Mouse (Mus musculus) spleen, adult 18-20 months (tissue): ENCODE results near the gene Tgfbrap1.
"Not testable (repeated sequence)": the region's sequence is repeated elsewhere in the genome, so short reads cannot be mapped to it uniquely, and the experiment has no call there.

Experiments used
- DNase-seq, 2 experiments: peaks; one replicate each; pipeline ENCODE4 v3.0.0; 2022; ENCODE audit warnings: mixed read lengths in 2 of 2

The Tgfbrap1 gene

DNA sequence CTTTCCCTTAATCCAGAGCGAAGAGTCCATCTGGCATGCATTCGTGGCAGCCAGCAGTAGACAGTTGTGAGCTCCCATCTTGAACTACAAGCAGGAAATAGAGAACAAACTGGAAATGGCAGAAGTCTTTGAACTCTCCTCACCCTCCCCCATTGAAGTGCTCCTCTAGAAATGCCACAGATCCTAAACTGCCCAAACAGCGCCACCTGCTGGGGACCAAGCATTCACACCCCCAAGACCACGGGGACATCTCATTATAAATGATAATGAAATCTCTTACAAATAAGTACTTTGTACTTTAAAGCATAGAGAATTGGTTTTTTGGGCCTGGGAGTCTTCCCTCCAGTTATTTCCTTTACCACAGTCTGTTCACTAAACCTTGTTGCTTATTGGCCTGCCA, 12.1 kb upstream of the Tgfbrap1 start:
- DNase-seq = peak in 1 of 2 experiments; percentile 65

DNA sequence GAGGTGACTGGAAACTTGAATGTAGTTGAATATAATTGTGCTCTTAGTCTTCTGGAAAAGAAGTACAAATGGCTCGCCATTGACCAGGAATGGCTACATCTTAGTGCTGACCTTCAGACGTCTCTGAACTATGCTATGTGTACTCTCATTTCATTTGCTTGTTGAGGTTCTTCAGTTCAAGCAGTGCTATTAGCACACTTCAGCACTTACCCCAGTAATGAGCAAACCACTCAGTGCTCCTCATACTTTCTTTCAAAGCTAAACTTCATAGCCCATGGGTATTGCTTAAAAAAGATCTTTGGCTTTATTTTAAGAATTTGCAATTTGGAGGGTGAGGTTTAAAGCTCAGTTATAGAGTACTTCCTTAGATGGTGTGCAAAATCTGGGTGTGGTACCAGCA, 10.3 kb upstream of the Tgfbrap1 start:
- no peak for DNase-seq

DNA sequence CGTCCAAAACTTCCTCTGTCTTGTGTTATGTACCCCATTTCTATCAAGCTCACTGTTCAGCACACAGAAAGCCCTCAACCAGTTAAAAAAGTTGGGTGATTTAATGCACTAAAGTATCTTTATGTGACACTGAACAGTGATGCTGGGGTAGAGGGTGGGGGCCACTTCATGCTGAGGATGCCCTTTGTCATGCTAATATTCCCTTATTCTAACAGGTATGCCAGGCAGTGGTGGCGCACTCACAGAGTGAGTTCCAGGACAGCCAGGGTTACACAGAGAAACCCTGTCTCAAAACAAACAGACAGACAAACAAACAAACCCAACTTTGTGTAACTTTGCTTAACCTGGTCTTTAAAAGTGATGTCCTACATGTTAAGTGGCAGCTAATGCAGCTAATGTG, 4.2 kb downstream of the Tgfbrap1 start:
- no peak for DNase-seq

DNA sequence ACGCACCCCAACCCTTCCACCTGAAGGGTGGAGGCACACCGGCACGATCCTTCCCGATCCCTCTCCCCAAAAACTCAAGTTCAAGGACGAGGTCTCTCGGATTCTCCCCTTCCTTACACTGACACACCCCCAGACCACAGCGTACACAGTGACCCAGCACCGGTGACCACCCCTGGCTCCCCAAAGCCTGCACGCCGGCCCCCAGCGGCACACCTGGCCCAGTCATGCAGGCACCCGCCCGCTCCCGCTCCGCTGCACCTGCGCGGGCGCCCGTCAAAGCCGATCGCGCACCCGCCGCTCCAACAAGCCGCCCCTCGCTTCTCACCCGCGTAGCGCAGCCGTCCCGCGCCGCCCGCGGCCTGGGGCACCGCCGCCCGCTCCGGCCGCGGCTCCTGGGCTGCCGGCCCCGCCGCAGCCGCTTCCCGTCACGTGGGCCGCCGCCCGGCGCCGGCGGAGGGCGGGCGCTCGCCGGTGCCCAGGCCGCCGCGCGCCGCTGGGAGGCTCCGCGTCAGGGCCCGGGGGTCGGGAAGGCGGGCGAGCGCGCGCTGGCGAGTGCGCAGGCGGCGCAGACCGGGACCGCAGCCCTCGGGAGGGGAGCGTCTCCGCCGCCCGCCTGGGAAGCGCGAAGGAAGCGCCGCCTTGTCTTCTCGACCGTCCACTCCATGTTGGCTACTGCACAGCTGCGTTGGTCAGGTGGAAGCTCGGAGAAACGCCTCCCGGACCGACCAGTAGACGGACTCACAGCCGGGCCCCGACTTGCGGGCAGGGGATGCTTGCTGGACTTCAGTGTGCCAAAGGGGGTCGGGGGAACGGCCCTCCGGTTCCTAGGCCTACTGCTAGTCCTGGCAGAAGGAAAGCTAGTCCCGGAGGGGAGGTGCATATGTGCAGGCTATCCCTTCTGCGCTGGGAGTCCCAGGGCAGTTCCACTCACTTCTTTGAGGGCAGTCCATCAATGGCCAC, 6.1 kb downstream of the Tgfbrap1 start:
- DNase-seq = peak; percentile 54 to 72

DNA sequence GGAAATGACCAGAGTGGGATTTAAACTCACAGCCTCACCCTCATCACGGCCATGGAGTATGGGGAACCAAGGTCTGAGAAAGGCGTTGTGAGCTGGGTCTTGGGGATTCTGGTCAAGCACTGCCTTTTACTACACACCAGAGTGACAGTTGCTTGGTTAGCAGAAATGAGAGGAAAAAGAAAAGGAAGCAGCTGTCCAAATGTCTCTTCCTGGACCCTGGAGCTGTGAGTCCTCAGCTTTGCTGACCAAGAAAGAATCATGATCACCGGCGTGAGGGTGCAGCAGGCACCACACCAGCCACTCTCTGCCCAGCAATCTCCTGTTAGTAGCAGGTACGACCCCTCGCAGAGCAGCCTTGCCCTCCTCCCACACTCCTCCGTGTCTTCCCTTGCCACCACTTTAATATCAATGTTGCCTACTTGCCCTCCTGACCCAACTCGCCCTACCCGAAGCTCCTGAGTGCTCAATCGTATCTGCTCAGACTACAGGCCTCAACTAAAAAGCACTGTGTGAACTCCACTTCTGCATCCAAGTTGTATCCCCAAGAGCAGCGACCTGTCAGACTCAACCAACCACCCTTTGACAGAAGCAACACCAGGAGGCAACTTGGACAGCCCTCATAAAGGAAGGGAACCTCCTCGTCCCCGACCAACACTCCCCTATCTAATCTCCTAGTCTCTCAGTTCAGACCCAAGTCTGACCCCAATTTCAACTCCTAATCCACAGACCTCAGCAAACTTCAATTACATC, 7.0 kb downstream of the Tgfbrap1 start:
- DNase-seq = no peak

DNA sequence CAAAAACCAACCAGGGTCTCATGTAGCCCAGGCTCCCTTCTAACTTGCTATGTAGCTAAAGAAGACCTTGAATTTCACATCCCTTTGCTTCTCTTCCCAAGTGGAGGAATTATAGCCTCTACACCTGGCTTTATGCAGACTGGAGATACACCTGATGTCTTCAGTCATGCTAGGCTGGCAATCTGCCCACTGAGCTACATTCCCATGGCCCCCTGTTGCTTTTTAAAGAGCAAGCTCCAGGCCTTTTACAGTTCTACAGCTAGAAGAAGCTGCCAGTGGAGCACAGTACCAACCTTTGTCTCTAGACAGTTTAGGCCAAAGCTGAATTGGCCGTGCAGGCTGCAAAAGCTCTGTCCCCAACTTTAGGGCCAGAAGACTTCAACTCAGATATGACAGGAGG, 8.0 kb downstream of the Tgfbrap1 start:
- no peak for DNase-seq

DNA sequence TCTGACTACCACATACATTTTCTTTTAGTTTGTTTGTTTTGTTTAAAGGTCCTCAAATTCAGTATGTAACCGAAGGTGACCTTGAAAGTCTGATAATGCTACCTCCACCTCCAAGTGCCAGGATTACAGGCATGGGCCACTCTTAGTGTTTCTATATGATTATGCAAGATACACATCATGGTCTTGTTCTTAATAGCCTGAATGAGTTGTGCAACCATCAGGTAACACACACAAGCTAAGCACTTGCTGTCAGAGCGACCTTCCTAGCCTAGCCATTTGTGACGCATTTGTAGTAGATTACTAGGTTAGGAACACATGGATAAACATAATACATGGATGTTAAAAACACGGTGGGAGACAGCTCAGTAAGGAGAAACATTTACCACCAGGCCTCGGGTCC, 15.5 kb downstream of the Tgfbrap1 start:
- DNase-seq = no peak

DNA sequence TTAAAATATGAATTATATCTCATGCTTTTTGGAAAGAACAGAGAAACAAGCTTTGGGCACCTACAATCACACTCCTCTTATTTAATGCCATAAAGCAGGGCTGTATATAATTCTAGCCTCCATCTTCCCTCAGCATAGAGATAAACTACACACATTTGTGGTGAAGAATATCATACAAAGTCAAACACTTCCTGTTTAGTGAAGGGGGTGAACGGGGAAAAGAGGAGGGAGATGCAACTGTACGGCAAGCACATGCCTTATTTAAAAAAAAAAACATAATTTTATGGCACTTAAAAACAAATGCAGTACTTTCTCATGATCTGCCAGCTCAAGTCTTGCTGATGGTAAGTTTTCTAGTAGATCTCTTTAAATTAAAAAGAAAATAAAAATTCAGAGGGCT, 20.3 kb downstream of the Tgfbrap1 start:
- no peak for DNase-seq

DNA sequence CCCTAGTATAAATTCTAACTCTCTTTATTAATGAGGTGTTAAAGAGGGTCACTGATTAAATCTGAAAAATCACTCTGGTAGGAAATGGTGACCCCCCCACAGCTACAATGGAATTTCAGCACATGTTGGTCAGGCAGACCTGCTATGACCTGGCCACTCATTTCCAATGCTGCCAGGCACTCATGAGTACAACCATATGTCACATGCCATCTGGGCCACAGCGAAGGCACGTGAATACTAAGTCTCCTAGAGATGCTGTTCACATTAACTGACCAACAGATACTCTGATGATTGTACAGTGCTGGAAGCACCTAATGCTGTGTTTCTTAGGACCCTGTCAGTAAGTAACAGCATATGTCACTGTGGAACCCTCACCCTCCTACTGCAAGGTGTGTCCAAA, 23.6 kb downstream of the Tgfbrap1 start:
- no peak for DNase-seq

DNA sequence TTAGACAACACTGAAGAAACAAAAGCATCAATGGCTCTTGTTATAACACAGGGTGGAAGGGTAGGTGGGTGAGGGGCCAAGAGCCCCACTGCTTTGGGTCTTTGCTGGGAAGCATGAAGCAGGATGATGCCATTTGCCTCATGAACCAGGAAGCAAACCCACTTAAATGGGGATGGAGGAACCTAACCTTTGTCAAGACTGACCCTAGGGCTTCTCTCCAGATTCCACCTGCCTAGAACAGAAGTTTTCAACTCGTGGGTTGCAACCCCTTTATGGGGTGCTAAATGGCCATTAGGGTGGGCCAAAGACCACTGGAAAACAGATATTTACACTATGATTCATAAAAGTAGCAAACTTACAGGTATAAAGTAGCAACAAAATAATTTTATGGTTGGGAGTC, 25.9 kb downstream of the Tgfbrap1 start:
- DNase-seq = no peak

DNA sequence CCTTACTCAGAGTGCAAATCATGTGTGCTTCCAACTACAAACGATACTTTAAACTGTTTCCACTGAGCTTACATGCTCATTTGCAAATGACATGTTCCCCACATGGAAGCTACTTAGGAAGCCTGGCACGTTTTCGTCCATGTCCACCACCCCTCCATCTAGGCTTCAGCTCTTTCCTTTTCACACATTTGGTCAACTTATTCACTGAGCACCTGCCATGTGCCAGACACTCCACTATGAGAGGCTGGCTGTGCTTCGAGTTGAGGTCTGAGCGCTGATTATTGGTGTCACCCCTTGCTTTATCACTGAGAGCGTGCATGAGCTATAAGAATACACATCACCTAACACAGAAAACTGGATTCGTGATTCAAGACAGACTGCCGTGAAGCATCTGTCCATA, 26.4 kb downstream of the Tgfbrap1 start:
- no peak for DNase-seq

DNA sequence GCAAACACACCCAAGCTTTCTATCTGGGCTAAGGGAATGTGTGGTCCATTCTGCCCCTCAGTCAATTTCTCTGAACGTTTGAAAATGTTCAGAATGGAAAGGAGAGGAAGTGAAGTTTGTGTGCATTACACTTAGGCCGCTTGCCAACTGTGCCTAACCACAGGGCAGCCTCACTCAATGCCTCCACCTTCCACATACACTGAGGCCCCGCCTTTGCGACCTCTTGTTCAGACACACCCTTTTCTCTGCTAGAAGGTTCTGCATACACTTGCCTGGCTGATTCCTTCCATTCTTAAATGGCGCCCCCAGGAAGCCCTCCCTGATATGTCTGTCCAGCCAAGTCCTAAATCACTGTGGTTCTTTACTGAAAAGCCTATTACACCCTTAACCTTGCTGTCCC, 27.7 kb downstream of the Tgfbrap1 start:
- DNase-seq = no peak

DNA sequence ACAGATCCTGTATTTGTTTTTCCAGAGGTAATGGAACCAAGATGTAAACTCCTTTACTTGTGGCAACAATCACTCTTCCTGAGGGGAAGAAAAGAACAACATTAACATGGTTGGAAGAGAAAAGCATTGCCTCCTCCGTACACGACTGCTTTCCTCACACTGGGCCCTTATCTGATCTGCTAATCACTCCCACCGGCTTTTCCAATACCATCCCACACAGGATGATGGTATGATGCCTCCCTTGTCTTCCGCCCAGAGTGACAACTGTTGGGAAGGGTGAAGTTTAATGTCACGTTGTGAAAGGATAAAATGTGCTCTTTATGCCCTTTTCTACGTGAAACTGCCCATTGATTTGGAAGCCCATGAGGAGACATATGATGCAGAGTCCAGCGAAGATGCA, 30.9 kb downstream of the Tgfbrap1 start:
- no peak for DNase-seq

DNA sequence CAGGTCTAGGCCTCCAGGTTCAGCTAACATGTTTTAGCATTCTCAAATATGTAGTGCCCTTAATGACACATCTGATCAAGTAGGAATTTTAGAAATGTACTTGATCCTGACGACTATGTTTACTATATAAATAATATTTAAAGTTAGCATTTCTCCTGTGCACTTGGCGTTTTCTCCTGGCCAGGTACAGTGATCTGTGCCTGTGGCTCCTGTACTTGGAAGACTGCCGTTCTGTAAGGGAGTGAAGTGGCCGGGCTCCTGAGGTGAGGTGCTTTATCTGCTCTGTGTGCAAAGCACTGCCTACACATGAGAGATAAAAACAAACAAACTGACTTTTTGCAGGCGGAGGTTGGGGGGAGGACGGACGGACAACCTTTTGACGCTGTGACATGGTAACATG, 31.9 kb downstream of the Tgfbrap1 start:
- no peak for DNase-seq

DNA sequence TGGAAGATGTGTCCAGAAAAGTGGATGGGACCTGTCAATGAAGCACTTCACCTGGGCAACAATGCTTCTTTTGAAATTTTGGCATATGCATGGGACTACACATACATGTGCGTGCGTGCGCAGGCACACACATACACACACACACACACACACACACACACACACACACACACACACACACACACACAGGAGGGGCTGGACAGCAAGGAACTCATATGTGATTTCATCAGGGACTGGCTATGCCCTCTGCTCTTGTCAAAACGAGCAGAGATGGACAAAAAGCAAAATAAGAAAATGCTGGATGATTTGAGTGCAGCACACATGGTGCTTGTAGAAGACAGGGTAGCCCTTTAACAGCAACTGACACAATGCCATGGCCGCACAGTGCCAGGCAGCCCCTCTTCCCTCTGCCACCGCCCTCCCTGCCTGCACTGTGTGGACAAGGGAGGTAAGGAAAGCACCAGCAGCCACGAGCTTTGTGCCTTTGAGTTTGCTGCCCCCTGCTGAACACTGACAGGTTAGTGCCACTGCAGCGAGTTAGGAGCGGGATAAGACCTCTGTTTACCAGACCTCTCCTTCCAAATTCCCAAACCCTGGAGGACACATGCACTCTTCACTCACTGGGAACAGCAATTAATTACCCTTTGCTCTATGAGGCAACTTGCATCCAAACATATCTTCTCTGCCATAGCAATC, 32.7 kb downstream of the Tgfbrap1 start:
- DNase-seq = peak in 1 of 2 experiments; percentile 19

DNA sequence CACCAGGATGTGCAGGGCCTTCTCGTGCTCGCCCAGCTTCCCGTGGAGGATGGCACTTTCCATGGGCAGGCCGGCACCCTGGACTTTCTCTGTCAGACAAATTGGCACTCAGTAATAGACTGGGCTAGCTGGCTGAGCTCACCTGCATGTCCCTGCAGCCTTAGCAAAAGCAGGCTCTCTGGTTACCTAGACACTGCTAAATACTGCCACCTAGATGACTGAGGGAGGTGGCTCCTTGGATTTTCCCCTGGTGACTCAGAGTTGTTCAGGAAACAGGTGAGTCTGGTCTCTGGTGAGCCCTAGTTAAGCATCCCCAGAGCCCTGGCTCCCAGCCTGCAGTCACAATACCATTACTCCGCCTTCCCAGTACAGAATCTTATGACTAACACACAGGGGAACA, 46.5 kb downstream of the Tgfbrap1 start:
- DNase-seq = no peak

DNA sequence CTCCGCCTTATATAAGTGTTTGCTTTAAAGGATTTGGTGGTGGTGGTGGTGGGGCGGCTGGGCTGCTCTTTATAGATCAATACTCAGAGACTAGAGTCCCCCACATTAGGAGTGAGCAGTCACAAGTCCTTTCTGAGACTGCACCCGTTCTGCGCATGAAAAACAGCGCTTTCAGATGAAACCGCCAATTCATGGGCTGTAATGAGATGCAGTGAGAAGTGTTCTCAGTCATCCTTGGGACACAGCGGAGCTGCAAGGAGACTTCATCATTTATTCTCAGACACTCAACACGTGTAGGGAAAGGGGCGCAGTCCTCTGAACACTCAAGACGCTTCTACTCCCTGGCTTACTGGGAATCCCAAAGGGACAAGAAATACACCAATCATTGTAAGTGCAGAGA, 50.6 kb downstream of the Tgfbrap1 start:
- no peak for DNase-seq

DNA sequence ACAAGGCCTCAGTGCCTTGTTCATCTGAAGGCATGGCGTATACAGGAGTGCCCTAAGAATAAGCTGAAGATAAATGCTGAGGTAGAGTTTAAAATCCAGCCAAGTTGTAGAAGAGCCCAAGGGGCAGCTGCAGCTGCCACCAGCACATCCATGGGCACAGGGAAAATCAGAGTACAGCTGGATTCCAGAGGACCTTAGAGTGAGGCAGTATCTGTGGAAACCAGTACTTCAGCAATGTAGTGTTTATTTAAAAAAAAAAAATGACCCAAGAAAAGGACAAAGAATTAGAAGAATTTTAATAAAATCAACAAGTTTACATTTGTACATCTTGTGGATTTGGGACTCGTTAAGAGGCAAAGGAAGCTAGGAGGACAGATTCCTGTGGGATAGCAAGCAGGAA, 51.4 kb downstream of the Tgfbrap1 start:
- no peak for DNase-seq

DNA sequence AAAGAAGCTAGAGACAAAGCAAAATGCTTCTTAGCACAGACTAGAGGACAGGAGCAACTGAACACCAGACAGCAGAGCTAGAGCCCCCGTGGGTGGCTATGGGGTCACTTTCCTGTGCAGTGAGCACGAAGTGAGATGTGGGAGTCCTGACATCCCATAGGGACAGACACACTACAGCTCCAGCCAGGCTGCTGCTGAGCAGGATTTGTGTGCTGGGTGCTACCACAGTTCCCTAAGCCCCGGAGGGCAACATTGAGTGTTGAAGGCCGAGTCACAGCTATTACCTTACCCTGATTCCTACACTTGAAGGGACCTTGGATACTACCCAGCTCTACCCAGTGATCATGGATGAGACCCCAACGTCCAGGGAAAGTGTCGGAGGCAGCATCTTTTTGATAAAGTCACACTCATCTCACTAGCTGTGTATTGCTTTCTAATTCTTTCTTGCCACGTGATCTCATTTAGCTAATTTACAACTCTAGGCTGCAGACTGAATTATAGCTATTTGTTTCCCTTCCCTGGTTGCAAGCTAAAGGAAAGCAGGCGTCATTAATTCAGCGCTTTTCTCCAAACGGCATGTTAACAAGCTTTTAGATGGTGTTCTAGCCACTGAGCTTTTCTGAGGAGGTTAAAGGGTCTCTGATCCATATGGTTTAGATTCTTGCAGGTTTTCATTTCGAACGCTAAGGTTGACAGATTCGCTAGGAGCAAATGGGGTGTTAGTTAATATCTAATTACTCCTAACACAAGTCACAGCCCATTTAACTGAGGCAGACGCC, 53.0 kb downstream of the Tgfbrap1 start:
- no peak for DNase-seq

DNA sequence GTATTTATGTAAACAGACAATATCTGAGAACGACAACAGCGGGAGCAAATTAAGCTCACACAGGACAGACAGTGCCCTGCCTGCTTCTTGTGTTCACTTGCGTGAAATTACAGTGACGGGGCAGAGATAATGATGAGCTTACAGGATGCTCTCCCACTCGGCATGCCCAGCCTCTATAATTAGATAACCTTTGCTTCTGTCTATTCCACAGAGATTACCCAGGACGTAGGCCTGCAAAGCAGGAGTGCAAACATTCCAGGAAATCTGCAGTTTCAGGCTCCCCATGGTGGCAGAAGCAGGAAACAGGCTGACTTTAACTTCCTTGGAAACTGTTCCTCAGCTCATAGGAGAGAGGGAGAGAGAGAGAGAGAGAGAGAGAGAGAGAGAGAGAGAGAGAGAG, 56.2 kb downstream of the Tgfbrap1 start:
- DNase-seq = no peak

DNA sequence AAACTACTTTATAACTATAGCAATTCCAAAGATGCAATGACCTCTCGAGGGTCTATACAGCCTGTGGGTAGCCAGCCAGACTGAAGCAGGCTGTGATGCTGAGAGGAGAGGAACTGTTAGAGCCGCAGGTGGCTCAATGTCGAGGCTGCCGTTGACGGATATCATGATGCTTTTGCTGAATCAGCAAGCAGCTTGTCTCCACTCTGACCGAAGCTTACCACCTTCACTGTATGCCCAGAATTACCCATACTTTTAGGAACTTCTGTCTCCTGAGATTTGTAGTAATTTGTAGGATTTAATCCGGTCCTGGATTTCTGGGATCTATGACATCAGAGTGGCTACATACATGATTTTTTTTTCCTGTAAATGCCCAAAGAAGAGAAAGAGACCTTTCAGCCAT, 62.4 kb downstream of the Tgfbrap1 start:
- no peak for DNase-seq

DNA sequence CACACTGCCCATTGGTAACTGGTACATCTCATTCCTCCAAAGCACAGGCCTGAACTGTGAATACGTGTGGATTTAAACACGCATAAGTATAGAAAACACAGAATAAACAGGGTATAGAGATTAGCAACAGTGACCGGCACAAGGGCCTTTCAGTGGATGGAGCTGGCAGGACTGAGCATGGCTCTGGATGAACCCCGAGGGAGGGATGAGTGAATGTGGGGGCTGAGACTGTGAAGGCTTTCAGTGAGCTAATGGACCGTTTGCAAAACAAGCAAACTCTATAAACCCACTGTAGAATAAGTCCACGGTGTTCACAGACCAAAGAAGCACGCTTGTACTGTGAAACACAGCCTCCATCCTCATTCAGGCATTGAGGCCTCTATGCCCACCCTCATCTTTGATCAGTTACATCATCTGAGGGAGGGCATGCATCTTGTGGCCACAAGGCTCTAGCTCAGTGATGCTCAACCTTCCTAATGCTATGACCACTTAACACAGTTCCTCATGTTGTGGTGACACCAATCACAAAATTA, 83.2 kb downstream of the Tgfbrap1 start:
- not testable (repeated sequence) for DNase-seq
